Mouse (Mus musculus): ENCODE measurements around the gene Grin3b. TPM values are rescaled to one million over a fixed set of nuclear protein-coding genes. Genes with fewer than 3 reads are reported as not detected.
"Not testable (repeated sequence)": the region's sequence is repeated elsewhere in the genome, so short reads cannot be mapped to it uniquely, and the experiment has no call there.

The Grin3b gene
- total and polyA plus RNA-seq, 3 experiments: 0.07 to 0.60 (median 0.44) TPM

GRCm38 (mm10) chr10:79950661-79951060 lies 19.9 kb upstream of the Grin3b start:
- Histone ChIP-seq H3K9me3 (replicated peaks) (no peaks in the 10 kb centered on the region), H3K4me1 (ENCODE audit: insufficient read depth, low read depth, low read length) (peaks cover 44% of the 10 kb centered on the region), H3K36me3 (replicated peaks) (peaks cover 82% of the 10 kb centered on the region), H3K27me3 (ENCODE audit: insufficient read depth, low read length) (peaks cover under 1% of the 10 kb centered on the region; the same call in 1 of the 2 replicates), H3K4me3 (ENCODE audit: low read depth, low read length) (no peak overlapping the region)
- DNase-seq (ENCODE audit: low spot score) (no peak), ATAC-seq (ENCODE audit: extremely low read depth, insufficient number of reproducible peaks, low FRiP score, poor library complexity, severe bottlenecking) (no peak)
- TF ChIP-seq TAL1 (conservative IDR thresholded peaks at IDR 0.05; ENCODE audit: low read depth, low read length) (no peak), CTCF (IDR thresholded peaks at IDR 0.05; ENCODE audit: low read depth, low read length) (no peak)

- peak; percentile 65 for TF ChIP-seq CTCF (IDR thresholded peaks at IDR 0.05; ENCODE audit: low read depth, low read length)
- TF ChIP-seq TAL1 (conservative IDR thresholded peaks at IDR 0.05; ENCODE audit: low read depth, low read length): no peak
- TF ChIP-seq POLR2AphosphoS5 (IDR thresholded peaks at IDR 0.05; ENCODE audit: insufficient replicate concordance, low read depth, low read length): no peak
- Histone ChIP-seq H3K36me3 (replicated peaks) (peaks cover 53% of the 10 kb centered on the region), H3K27me3 (ENCODE audit: insufficient read depth, low read length) (peaks cover 7% of the 10 kb centered on the region; the same call in 1 of the 2 replicates), H3K4me1 (ENCODE audit: insufficient read depth, low read depth, low read length) (peaks cover 22% of the 10 kb centered on the region), H3K9me3 (replicated peaks) (no peaks in the 10 kb centered on the region), H3K4me3 (ENCODE audit: low read depth, low read length) (no peak overlapping the region)
- DNase-seq (ENCODE audit: low spot score): no peak
- ATAC-seq (ENCODE audit: extremely low read depth, insufficient number of reproducible peaks, low FRiP score, poor library complexity, severe bottlenecking): no peak
Observed at GRCm38 (mm10) chr10:79953946-79954345, 16.6 kb upstream of the Grin3b start.

GRCm38 (mm10) chr10:79955691-79956090 lies 14.8 kb upstream of the Grin3b start:
- Histone ChIP-seq H3K4me1 (ENCODE audit: insufficient read depth, low read depth, low read length) (peaks cover 23% of the 10 kb centered on the region), H3K9me3 (replicated peaks) (no peaks in the 10 kb centered on the region), H3K27me3 (ENCODE audit: insufficient read depth, low read length) (peaks cover 7% of the 10 kb centered on the region; the same call in 1 of the 2 replicates), H3K4me3 (ENCODE audit: low read depth, low read length) (no peak overlapping the region), H3K36me3 (replicated peaks) (peaks cover 37% of the 10 kb centered on the region)
- no peak for ATAC-seq (ENCODE audit: extremely low read depth, insufficient number of reproducible peaks, low FRiP score, poor library complexity, severe bottlenecking)
- no peak for DNase-seq (ENCODE audit: low spot score)
- TF ChIP-seq CTCF (IDR thresholded peaks at IDR 0.05; ENCODE audit: low read depth, low read length) (no peak), POLR2AphosphoS5 (IDR thresholded peaks at IDR 0.05; ENCODE audit: insufficient replicate concordance, low read depth, low read length) (no peak), GATA2 (IDR thresholded peaks at IDR 0.05; ENCODE audit: borderline replicate concordance, low read depth, low read length) (no peak), GATA1 (IDR thresholded peaks at IDR 0.05; ENCODE audit: borderline replicate concordance, low read length) (no peak), TAL1 (conservative IDR thresholded peaks at IDR 0.05; ENCODE audit: low read depth, low read length) (no peak)

GRCm38 (mm10) chr10:79956643-79957154 lies 13.8 kb upstream of the Grin3b start:
- peaks cover 37% of the 10 kb centered on the region for H3K36me3 ChIP-seq (replicated peaks)
- DNase-seq (ENCODE audit: low spot score) (no peak), ATAC-seq (ENCODE audit: extremely low read depth, insufficient number of reproducible peaks, low FRiP score, poor library complexity, severe bottlenecking) (no peak)
- TF ChIP-seq CTCF (IDR thresholded peaks at IDR 0.05; ENCODE audit: low read depth, low read length): no peak
- TF ChIP-seq POLR2AphosphoS5 (IDR thresholded peaks at IDR 0.05; ENCODE audit: insufficient replicate concordance, low read depth, low read length): no peak
- no peak for TF ChIP-seq TAL1 (conservative IDR thresholded peaks at IDR 0.05; ENCODE audit: low read depth, low read length)
- no peaks in the 10 kb centered on the region for H3K9me3 ChIP-seq (replicated peaks)
- peaks cover 7% of the 10 kb centered on the region; the same call in 1 of the 2 replicates for H3K27me3 ChIP-seq (ENCODE audit: insufficient read depth, low read length)
- no peak overlapping the region for H3K4me3 ChIP-seq (ENCODE audit: low read depth, low read length)
- peaks cover 33% of the 10 kb centered on the region for H3K4me1 ChIP-seq (ENCODE audit: insufficient read depth, low read depth, low read length)

- Histone ChIP-seq H3K9me3 (replicated peaks) (no peaks in the 10 kb centered on the region), H3K27me3 (ENCODE audit: insufficient read depth, low read length) (peaks cover 7% of the 10 kb centered on the region; the same call in 1 of the 2 replicates), H3K36me3 (replicated peaks) (peaks cover 39% of the 10 kb centered on the region), H3K4me1 (ENCODE audit: insufficient read depth, low read depth, low read length) (peaks cover 45% of the 10 kb centered on the region), H3K4me3 (ENCODE audit: low read depth, low read length) (peak overlapping the region; percentile 62; the same call in 1 of the 2 replicates)
- 0 out of 2 replicates have a peak, but pooled peaks have one; percentile 10 for ATAC-seq (ENCODE audit: extremely low read depth, insufficient number of reproducible peaks, low FRiP score, poor library complexity, severe bottlenecking)
- peak; percentile 71 for DNase-seq (ENCODE audit: low spot score)
- no peak for TF ChIP-seq GATA1 (IDR thresholded peaks at IDR 0.05; ENCODE audit: borderline replicate concordance, low read length)
- TF ChIP-seq GATA2 (IDR thresholded peaks at IDR 0.05; ENCODE audit: borderline replicate concordance, low read depth, low read length): no peak
- peak; percentile 88 for TF ChIP-seq CTCF (IDR thresholded peaks at IDR 0.05; ENCODE audit: low read depth, low read length)
- TF ChIP-seq TAL1 (conservative IDR thresholded peaks at IDR 0.05; ENCODE audit: low read depth, low read length): no peak
- no peak for TF ChIP-seq POLR2AphosphoS5 (IDR thresholded peaks at IDR 0.05; ENCODE audit: insufficient replicate concordance, low read depth, low read length)
Observed at GRCm38 (mm10) chr10:79958140-79958816, 12.2 kb upstream of the Grin3b start.

GRCm38 (mm10) chr10:79959412-79959811 lies 11.1 kb upstream of the Grin3b start:
- not testable (repeated sequence) for ATAC-seq (ENCODE audit: extremely low read depth, insufficient number of reproducible peaks, low FRiP score, poor library complexity, severe bottlenecking)

More at GRCm38 (mm10) chr10:79959412-79959811, 11.1 kb upstream of the Grin3b start:
- H3K36me3 ChIP-seq (replicated peaks): peaks cover 41% of the 10 kb centered on the region
- H3K4me3 ChIP-seq (ENCODE audit: low read depth, low read length): peak overlapping the region; percentile 59; the same call in 1 of the 2 replicates
- not testable (repeated sequence) for H3K9me3 ChIP-seq (replicated peaks); H3K27me3 ChIP-seq (ENCODE audit: insufficient read depth, low read length); DNase-seq (ENCODE audit: low spot score)
- H3K4me1 ChIP-seq (ENCODE audit: insufficient read depth, low read depth, low read length): peaks cover 44% of the 10 kb centered on the region
